Mouse (Mus musculus) CD4-positive, CD25-positive, alpha-beta regulatory T cell, adult 2 months (primary cell): Measurements from ENCODE around the gene Smim24.

Source experiments
- DNase-seq: peaks from one replicate; pipeline ENCODE4 v3.0.0-alpha.2; 2012; ENCODE audit warnings: low read depth, low spot score

The Smim24 gene

GRCm38 (mm10) chr10:81389801-81390677 is 2.8 kb upstream of the Smim24 start:
- peak; percentile 82 for DNase-seq

GRCm38 (mm10) chr10:81390678-81390965 is 2.2 kb upstream of the Smim24 start:
- DNase-seq = no peak

DNA sequence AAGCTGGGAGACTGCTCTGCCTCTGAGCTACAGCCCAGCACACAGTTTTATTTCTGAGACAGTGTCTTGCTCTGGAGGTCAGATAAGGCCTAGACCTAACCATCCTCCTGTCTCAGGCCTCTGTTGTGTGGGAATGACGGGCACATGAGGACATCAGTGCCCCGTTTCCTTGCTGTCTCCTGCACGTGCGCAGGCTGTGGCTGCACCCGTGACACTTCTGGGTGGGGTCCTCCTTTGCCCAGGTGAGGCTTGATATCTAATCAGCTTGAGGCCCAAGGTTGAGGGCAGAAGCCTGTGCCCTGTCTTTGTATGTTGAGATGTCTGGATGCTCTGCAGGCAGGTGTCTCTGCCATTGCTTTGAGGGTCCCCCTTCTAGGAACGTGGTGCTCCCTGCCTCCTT is 581 bp upstream of the Smim24 start:
- DNase-seq = no peak

- peak; percentile 46 for DNase-seq
Observed at GRCm38 (mm10) chr10:81393456-81394063, 709 bp downstream of the Smim24 start.

- DNase-seq = peak; percentile 89
Observed at GRCm38 (mm10) chr10:81395127-81395526, 2.3 kb downstream of the Smim24 start.

- DNase-seq = no peak
Observed at GRCm38 (mm10) chr10:81395865-81396264, 3.0 kb downstream of the Smim24 start.

- DNase-seq = no peak
Observed at GRCm38 (mm10) chr10:81396749-81397148, 3.9 kb downstream of the Smim24 start.

GRCm38 (mm10) chr10:81399296-81399695 is 6.4 kb downstream of the Smim24 start:
- no peak for DNase-seq

- DNase-seq = no peak
Observed at GRCm38 (mm10) chr10:81399798-81400308, 7.0 kb downstream of the Smim24 start.

- no peak for DNase-seq
Observed at GRCm38 (mm10) chr10:81400371-81401204, 7.7 kb downstream of the Smim24 start.

GRCm38 (mm10) chr10:81401205-81401520 is 8.3 kb downstream of the Smim24 start:
- peak; percentile 53 for DNase-seq

GRCm38 (mm10) chr10:81401521-81402226 is 8.8 kb downstream of the Smim24 start:
- peak; percentile 84 for DNase-seq

GRCm38 (mm10) chr10:81402227-81402765 is 9.4 kb downstream of the Smim24 start:
- no peak for DNase-seq

DNA sequence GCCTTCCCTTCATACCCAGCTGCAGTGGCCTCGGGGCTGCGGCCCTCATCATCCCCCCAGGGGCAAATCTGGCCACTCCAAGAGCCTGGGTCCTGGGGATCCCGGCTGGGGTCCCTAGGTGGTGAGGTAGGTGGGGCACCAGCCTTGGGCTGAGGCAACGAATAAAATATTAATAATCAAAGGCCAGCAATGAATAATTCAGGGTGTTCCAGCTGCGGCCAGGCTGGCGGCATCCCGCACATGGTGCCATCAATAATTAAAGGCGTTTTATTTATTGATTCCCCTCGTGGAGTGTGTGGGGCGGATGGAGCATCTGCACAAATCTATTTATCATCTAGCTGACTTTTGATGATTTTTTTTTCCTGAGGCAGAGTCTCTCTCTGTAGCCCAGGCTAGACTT is 10.7 kb downstream of the Smim24 start:
- no peak for DNase-seq

DNA sequence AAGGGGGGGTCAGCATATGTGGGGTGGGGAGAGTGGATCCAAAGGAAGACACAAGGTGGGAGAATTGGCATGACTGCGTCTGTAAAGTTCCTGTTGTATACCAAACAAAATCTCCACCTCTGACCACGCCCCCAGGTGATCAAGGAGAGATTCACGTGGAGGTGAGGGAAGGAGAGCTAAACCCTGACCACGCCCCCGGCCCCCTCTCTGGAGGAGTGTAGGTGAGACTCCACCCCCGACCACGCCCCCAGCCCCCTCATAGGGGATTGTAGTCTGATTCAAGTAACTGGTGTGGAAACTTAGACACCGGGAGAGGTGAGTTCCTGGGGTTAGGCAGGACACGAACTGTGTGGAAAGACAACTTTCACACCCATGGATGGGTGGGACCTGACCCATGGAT is 11.2 kb downstream of the Smim24 start:
- DNase-seq = no peak

- peak; percentile 56 for DNase-seq
Observed at GRCm38 (mm10) chr10:81404720-81405119, 11.9 kb downstream of the Smim24 start.

DNA sequence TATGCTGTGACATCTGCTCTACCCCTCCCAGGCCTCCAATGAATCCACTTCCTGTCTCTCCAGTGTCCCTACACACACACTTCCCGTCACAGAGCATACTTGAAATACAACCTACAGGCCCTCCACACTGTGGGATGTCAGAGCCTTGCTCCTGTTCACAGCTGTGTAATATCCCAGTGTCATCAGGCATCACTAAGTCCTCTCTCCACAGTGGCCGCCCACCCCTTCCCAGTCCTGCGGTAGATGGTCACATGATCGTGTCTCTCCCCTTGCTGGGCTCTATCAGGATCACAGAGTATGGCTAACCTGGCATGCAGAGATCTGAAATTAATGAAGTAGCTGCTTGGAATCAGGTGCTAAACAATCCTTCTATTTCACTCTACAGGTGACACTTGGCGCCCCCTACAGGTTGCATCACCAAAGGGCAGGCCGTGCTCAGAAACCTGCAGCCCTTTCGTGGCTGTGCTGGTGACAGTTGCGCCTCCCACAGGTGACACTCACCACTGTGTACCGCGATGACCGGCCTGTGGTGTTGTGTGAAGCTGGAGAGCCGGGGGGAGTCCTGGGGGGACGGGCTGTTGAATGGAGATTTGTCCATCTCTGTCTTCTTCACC is 12.8 kb downstream of the Smim24 start:
- DNase-seq = peak; percentile 85

DNA sequence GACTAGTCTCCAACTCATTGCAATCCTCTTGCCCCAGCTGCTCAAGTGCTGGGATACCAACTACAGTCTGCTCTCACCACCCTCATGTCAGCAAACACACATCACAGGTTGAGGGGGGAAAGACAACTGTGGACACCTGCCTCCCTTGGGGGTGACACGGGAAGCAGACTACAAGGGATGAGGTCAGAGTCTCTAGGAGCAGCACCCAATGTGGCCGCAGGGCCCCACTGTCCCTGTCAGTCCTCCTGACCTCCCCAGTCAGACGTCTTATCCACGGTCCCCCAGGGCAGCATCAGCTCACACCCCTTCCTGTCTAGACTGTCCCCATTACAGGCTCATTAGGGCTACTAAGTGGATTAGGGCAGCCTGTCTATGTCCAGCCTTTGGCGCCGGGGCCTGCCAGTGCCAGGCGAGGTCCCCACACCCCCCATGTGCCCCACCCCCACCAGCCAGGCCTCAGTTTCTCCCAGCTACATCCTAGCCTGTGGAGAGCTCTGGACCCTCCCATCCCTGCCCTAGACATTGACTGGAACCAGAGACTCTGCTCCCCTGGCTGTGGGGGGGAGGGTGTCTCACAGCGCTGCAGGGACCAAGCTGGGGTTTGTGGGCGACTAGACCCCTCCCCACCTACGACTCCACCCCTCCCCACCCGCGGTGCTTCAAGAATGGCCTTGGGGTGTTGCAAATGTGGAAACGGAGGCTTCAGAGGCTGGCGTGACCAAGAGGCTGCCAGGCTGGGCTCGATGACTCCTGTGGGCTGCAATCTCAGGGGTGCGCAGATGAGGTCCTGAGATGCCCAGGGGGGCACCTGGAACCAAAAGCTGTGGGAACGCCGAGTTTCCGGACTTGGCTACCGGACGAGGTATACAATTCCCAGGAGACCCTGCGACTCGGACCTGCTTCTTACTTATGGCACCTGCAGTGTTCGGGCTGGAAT is 13.9 kb downstream of the Smim24 start:
- DNase-seq = no peak

- DNase-seq = peak; percentile 78
Observed at GRCm38 (mm10) chr10:81407539-81408423, 14.9 kb downstream of the Smim24 start.
